Mouse (Mus musculus): Measurements from ENCODE around the gene Rpl28.
"Not testable (repeated sequence)": the region's sequence is repeated elsewhere in the genome, so short reads cannot be mapped to it uniquely, and the experiment has no call there.

Gene Rpl28

DNA sequence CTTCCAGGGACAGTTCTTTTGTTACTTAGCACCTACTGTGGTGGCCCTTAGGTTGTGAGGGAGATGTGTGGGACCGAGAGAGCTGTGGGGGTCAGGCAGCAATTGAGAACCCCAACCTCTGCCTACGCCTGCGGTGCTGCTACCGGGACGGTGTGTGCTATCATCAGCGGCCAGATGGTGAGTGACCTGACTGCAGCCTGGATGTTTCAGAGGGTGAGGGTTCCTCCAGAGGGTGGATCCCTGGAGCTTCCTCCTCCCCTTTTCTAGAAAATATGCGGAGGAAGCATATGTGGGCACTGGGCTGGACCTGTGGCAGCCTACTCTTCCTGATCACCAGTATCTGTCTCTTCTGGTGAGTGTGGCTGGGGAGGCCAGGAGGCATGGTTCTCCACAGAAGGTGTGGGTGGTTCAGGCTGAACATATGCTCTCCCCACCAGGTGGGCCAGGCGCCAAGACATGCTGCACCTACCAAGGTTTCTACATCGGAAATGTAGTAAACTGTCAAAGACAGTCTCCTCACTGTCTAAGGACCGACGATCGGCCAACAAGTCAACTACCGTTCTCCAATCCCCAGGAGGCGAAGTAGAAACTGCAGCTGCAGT lies 8.9 kb upstream of the Rpl28 start:
- peak; percentile 40 to 46 for DNase-seq (ENCODE audit: low spot score in 2 of 2)

DNA sequence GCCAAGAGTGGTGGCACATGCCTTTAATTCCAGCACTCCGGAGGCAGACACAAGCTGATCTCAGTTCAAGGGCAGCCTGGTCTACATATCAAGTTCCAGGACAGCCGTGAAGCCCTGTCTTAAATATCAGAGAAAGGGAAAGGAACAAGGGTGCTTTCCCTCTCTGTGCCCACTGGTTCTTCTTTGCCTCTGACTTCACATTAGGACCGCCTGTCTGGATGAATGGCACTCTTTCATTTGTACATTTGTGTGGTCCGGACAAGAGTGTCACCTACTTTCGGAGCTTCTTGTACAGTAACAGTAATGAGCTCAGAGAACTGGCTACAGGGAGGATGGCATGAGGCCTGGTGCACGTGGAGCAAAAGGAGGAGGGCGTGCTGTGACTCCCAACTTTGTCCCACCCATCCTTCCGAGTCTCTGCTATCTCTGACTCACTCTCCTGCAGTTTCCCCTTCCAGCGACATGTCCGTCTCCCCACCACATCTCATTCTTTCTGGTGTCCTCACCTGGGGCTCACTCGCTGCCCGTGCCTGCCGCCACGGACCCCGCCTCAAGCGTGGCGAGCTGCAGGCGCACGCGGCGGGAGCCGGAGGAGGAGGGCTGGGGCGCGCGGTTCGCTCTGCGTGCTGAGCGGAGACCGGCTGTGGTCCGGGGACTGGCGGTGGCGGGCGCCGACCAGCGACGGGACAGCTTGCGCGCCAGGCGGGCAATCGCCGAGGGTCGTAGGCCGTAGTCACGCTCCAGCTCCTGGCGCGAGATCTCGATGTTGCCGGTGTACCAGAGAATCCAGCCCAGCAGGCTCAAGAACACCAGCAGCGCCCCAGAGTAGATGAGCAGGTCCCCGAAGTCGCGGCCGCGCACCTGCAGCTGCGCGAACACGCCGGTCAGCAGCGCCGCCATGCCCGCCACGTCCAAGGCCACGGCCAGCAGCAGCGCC lies 3.9 kb upstream of the Rpl28 start:
- DNase-seq (ENCODE audit: low spot score in 2 of 2) = peak in 1 of 2 experiments; percentile 35

DNA sequence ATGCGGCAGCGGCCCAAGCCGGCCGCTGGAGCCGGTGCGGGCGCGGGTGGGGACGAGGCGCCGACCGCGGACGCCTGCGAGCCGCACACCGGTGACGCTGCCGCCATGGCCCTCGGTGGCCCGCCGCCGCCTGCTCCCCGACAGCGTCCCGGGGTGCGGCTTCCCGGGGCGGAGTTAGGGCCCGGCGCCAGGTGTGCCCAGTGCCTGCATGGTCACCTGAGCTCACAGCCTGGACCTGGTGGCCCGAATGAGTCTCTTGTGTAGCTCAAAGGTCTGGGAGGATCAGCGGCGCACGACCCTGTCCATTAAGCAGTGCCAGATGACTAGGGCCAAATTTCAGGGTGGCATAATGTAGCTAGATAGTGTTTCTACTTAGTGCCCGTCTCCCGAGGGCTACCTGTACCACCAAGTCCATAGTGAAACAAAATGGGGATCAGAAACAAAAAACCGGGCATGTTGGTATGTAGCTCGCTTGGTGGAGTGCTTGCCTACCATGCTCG lies 3.2 kb upstream of the Rpl28 start, which contains the start of gene Tmem238:
TSS of gene Tmem238 (minus strand) at position 221 of the 500 bp plus-strand sequence.
- DNase-seq (ENCODE audit: low spot score in 2 of 2) = no peak

- DNase-seq (ENCODE audit: low spot score in 2 of 2) = not testable (repeated sequence)
Measured at GRCm38 (mm10) chr7:4793248-4793647, 574 bp downstream of the Rpl28 start.

GRCm38 (mm10) chr7:4793674-4794073 lies 1.0 kb downstream of the Rpl28 start:
- DNase-seq (ENCODE audit: low spot score in 2 of 2) = no peak

- DNase-seq (ENCODE audit: low spot score in 2 of 2) = no peak
Measured at GRCm38 (mm10) chr7:4794631-4795168, 2.0 kb downstream of the Rpl28 start.

- no peak for DNase-seq (ENCODE audit: low spot score in 2 of 2)
Measured at GRCm38 (mm10) chr7:4795767-4796433, 3.2 kb downstream of the Rpl28 start.

DNA sequence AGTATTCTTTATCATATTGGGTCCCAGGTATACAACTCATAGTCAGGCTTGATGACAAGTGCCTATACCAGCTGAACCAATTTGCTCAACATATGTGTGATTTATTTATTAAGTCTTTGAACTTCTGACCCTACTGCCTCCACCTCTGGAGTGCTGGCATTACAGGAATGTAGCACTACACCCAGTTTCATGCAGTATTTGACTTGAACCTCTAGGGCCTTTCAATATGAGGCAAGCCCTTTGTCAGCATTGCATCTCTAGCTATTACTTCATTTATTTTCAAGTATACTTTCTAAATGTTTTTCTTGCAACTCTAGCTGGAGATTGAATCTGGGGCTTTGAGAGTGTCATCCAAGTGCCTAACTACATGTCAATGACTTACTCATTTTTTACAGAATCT lies 9.6 kb downstream of the Rpl28 start:
- no peak for DNase-seq (ENCODE audit: low spot score in 2 of 2)

DNA sequence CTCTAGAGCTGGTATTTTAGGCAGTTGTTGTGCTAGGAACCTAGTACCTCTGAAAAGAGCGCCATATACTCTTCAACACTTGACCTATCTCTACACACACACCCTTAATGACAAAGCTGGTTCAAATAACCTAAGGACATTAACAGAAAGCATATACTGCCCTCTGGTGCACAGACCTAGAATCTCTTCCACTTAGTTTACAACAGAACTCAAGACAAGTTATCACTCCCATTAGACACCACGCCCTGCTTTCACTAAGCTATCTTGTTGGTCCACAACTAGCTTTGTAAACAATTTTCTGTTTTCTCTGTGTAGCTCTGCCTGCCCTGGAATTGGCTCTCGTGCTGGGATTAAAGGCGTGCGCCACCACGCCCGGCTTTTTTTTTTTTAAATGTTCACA lies 14.0 kb downstream of the Rpl28 start:
- DNase-seq (ENCODE audit: low spot score in 2 of 2) = no peak

- not testable (repeated sequence) for DNase-seq (ENCODE audit: low spot score in 2 of 2)
Measured at GRCm38 (mm10) chr7:4811131-4811530, 18.5 kb downstream of the Rpl28 start.

- DNase-seq (ENCODE audit: low spot score in 2 of 2) = no peak
Measured at GRCm38 (mm10) chr7:4811842-4812302, 19.2 kb downstream of the Rpl28 start.

DNA sequence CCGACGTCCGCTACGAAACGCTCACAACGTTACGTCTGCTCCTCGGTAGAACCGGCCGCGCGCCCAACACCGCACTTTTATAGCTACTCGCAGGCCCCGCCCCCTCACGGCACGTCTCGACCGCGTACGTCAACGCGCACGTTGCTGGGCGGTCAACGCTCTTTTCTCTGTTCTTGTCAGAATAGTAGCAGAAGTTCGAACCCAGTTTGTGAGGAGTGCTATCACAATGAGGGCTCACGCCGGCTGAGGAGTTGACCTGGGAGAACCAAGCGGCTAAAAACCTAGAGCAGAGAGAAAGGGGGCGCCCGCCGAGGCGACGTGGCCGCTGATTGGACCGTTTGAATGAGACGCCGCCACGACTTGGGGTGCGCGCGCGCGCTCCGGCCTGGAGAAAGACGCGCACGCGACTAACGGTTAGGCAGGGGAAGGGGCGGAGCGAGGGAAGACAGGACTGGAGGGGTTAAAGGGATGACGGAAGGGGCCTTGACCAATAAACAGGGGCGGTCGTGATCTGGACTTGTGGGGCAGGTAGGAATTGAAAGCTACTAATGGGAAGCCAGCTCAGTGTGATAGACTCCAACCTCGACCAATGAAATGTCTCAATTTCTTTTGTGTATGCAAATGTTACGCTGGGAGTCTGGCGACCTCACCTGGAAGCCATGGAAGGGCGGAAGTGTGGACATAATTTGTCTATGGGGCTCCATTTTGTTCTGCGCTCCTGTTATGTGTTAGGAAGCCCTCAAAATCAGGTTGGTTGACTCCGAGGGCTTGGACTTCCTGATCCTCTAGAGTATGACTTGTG lies 19.8 kb downstream of the Rpl28 start, which contains the start of gene Ube2s:
TSS of gene Ube2s (minus strand) at position 288 of the 802 bp plus-strand sequence.
- peak; percentile 96 to 99 for DNase-seq (ENCODE audit: low spot score in 2 of 2)

GRCm38 (mm10) chr7:4813105-4813791 lies 20.6 kb downstream of the Rpl28 start:
- DNase-seq (ENCODE audit: low spot score in 2 of 2) = no peak

DNA sequence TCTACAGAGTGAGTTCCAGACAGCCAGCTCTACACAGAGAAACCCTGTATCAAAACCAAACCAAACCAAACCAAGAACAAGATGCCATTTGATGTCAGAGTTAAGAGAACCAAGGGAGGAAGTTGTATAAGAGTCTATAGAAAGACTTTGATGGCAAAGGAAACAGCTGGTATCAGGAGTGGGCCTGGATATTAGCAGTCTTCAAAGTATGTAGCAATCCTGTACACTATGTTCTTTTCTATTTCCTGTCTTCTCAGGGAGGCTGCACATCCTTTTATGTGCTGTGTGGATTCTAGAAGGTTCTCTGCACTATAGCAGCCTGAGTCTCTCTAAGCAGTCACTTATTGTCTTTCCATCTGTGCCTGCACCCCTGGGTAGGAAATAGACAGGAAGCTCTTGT lies 23.9 kb downstream of the Rpl28 start:
- no peak for DNase-seq (ENCODE audit: low spot score in 2 of 2)

- not testable (repeated sequence) for DNase-seq (ENCODE audit: low spot score in 2 of 2)
Measured at GRCm38 (mm10) chr7:4820925-4821324, 28.3 kb downstream of the Rpl28 start.

DNA sequence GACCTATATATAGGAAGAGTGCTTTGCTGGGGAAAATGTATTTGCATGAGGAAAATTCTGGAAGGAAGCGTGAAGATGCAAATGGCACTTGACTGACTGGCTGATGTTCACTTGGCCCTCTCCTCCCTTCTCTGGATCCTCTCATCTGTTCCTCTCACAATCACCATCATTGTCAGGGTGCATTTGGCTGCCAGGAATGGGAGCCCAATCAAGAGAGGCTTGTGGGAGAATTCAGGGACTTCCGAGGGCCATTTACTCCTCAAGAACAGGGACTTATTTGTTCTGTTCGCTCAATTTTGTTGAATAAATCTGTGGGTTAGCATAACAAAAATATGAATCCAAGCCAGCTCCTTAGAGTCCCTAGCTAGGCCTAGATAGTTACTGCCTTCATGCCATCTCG lies 29.0 kb downstream of the Rpl28 start:
- DNase-seq (ENCODE audit: low spot score in 2 of 2) = no peak

- no peak for DNase-seq (ENCODE audit: low spot score in 2 of 2)
Measured at GRCm38 (mm10) chr7:4822162-4822907, 29.7 kb downstream of the Rpl28 start.

GRCm38 (mm10) chr7:4825365-4825764 lies 32.7 kb downstream of the Rpl28 start:
- no peak for DNase-seq (ENCODE audit: low spot score in 2 of 2)

DNA sequence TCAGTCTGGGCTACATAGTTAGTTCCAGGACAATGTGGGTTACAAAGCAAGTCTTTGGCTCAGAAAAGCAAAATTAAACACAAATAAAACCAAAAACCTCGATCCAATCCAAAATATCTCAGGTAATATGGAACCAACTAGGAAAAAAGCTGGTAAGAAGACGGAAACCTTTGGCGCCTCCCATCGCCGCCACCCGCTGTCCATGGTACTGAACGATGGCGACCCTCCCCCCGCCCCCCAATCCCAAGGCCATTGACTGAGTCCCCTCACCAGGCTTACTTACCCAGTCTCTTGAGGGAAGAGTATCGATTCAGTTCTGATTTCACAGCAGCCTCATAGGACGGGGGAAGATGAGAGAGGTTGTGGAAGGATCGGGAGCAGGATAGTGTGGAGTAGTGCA lies 37.8 kb downstream of the Rpl28 start:
- no peak for DNase-seq (ENCODE audit: low spot score in 2 of 2)

Measured in right cerebral cortex, postnatal 36 days (tissue).